Mouse (Mus musculus) Muller cell, postnatal 12 days (primary cell): ENCODE results near the gene Pnldc1.
"Not testable (repeated sequence)": the region's sequence is repeated elsewhere in the genome, so short reads cannot be mapped to it uniquely, and the experiment has no call there.

Experiments used
- DNase-seq: peaks from one replicate; pipeline ENCODE4 v3.0.0-alpha.2; 2015; ENCODE audit errors: inconsistent ontology term

Gene Pnldc1

GRCm38 (mm10) chr17:12909361-12910280 is at the start of gene Pnldc1:
Pnldc1 (minus strand) TSS chr17:12910230.
- no peak for DNase-seq

DNA sequence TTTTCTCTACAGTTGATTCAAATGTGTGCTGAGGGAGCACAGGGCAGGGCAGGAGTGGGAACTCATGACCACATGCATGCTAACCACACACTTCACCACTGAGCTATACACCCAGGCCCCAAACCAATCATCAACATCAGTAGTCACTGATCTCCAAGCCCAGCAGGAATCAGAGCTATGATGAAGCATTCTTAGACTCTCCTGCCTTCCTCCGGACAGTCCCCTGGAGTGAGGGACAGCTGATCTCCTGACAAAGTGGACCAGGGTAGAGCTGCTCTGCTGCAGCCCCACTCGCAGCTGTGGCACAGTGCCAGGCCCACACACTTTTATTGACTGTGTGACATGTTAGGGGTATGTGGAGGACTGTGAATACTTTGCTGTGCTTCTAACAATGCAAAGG is 49.3 kb upstream of the Pnldc1 start:
- not testable (repeated sequence) for DNase-seq

DNA sequence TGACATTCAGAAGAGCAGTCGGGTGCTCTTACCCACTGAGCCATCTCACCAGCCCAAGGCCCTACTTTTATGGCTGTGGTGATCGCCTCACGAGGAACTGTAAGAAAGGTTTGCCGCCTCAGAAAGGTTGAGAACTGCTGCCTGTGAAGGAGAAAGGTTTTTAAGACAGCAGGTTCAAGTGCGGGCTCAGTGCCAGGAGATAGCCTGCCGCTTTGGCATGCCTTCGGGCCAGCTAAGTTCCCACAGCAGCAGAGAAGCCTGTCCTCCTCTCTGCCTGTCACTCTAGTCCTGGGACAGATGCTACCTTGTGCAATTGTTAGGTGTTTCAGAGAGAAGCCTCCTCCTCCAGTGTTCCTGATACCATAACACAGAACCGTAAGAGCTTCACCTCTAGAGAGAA is 46.6 kb upstream of the Pnldc1 start:
- DNase-seq: no peak

GRCm38 (mm10) chr17:12949669-12950068 is 39.6 kb upstream of the Pnldc1 start:
- DNase-seq: no peak

GRCm38 (mm10) chr17:12942459-12943162 is 32.6 kb upstream of the Pnldc1 start:
- no peak for DNase-seq

DNA sequence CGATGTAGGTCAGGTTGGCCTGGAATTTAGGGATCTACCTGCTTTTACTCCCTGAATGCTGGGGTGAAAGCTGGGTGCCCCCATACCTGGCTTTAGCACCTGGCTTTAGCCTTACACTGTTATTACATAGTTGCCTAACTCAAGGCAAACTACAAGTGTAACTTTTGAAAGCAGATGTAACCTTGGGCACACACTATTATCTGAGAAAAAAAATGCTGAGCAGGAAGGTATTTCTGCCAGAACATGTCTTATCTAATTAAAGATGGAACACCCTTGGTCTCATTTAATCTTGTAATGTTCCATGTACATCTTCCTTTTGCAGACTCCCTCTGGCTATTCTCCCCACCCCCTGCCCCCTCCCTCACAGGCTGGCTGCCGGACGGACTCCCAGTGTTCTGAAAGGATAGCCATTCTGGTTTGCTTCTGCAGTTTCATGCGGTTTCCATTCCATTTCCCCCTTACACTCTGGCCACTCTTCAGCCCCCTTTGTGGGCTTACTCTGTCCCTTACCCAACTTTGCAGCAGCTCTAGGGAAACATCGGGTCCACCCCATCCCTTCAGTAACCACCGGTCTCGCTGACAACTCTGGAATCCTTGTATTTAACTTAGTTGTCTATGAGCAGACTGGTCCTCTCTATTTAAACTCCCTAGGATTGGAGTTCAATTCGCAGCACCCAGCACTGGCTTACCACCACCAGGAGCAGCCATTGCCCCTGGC is 31.7 kb upstream of the Pnldc1 start:
- no peak for DNase-seq

- DNase-seq: peak; percentile 58
These were observed 30.2 kb upstream of the Pnldc1 start, which contains the start of gene Acat3 for GRCm38 (mm10) chr17:12940151-12940805. Acat3 (minus strand) TSS chr17:12940600.

- DNase-seq: not testable (repeated sequence)
These were observed 29.5 kb upstream of the Pnldc1 start for GRCm38 (mm10) chr17:12939377-12940148.

DNA sequence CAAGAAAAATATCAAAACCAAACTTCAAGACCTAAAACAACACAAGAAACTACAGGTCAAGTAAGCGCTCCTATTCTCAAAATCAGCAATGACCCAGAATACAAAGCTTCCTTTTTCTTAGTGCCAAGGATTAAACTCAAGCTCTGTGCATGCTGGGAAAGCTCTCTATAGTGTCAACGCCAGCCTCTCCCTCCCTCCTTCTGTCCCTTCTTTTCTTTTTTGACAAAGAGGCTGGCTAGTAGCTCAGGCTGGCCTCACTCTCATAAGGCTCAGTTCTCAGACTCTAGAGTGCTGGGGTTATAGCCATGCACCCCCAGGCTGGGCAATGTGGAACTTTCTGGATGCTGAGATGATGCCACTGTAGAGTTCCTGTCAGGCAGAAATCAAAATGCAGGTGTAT is 28.0 kb upstream of the Pnldc1 start:
- DNase-seq: no peak

- peak; percentile 51 for DNase-seq
These were observed 27.5 kb upstream of the Pnldc1 start for GRCm38 (mm10) chr17:12937412-12937970.

- no peak for DNase-seq
These were observed 25.7 kb upstream of the Pnldc1 start for GRCm38 (mm10) chr17:12935719-12936118.

GRCm38 (mm10) chr17:12931576-12931975 is 21.5 kb upstream of the Pnldc1 start:
- not testable (repeated sequence) for DNase-seq

GRCm38 (mm10) chr17:12925703-12926180 is 15.7 kb upstream of the Pnldc1 start:
- no peak for DNase-seq

- DNase-seq: no peak
These were observed 15.0 kb upstream of the Pnldc1 start for GRCm38 (mm10) chr17:12925001-12925400.

GRCm38 (mm10) chr17:12921073-12921472 is 11.0 kb upstream of the Pnldc1 start:
- DNase-seq: no peak

GRCm38 (mm10) chr17:12916588-12917380 is 6.8 kb upstream of the Pnldc1 start:
- no peak for DNase-seq

DNA sequence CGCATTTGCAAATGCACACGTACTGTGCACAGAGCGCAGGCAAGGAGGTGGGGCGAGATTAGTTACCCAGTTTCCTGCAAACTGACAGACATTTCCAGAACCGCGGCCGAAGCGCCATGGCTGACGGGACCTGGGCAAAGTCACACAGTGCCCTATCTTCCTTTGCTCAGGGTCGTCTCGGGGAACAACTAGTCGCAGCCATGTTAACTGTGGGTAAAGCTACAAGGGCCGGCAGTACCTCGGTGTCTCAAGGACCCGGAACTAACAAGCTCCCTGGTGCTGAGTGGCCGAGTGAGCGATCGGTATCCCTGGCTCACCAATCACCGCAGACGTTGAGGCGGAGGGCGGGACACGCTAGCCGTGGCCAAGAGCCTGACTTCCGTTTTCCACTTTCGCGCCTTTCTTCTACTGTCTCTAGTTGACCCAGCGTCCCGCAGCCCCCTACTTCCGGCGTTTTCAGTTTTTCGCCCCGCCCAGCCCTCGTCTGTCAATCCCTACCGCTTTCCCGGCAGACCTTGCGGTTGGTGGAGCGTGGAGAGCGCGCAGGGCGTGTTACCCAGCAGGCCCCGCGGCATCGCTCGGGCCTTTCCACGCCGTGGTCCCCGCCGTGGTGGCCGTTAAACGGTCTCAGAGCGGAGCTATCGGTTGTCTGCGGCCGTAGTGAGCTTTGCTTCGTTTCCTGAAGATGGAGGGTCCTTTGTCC is 6.0 kb upstream of the Pnldc1 start, which contains the start of gene Mrpl18:
Mrpl18 (minus strand) TSS at position 465 of the 703 bp plus-strand sequence.
- DNase-seq: peak; percentile 99

DNA sequence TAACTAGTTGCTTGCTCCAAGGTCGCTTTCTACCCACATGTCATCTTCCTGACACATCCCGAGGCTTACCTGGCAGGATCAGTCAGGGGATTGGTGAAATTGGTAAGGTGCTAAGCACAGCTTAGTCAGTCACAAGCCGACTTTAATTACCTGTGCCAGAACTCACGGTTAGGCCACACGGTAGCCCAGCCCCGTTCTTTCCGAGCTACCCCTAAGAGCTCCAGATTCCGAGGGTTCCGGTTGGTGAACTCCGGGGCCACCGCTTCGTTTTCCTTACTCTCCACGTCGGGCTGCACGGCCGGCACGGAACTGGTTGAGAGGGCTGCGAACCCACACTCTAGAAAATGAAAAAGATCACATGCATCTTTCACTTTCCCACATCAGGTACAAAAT is 5.5 kb upstream of the Pnldc1 start, which contains the start of gene Tcp1:
Tcp1 (plus strand) TSS at position 214 of the 393 bp plus-strand sequence.
- no peak for DNase-seq

DNA sequence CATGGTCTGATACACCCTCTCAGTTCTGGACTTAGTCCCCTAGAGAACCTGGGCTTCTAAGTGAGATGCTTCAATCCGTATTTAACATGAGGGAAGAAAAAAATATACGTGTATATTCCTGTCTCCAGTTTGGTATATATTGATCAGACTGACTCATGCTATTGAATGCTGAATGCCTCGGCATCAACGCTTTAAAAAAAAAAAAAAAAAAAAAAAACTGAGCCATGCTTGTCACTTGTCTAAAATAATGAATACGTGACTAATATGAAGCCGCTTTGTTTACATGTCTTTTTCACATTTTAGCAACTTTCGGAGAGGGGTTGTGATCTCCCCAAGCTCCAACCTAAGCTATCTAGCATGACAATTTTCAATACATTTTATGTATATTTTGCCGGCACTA is 361 bp upstream of the Pnldc1 start:
- DNase-seq: no peak
